Mouse (Mus musculus) erythroblast, embryonic 14.5 days (primary cell): Measurements from ENCODE around the gene Hyal3.

Experiments used
- GATA1 ChIP-seq: IDR thresholded peaks from 2 replicates; pipeline ENCODE4 v1.6.1; 2012; ENCODE audit warnings: low read length, inconsistent platforms, mixed read lengths
- TAL1 ChIP-seq: IDR thresholded peaks from 3 replicates; pipeline ENCODE4 v1.6.1; 2012; ENCODE audit warnings: low read length, inconsistent platforms, mixed read lengths

DNA sequence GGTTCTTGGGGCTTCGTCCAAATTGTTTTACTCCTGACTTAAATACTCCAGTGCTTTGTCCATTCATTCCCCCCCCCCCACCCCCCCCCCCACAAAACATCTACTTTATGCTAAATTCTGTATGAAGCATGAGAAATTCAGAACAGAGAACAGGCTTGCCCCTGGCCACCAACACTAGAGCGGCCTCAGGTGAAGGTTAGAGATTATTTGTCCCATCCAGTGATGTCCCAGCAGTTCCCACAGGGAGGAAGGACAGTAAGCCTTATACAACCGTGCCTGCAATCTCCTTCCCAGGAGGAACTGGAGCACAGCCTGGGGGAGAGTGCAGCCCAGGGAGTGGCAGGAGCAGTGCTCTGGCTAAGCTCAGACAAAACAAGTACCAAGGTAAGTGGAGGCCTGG lies 2.0 kb upstream of the Hyal3 start, which contains the start of gene Naa80:
- TF ChIP-seq TAL1 = no peak
- no peak for TF ChIP-seq GATA1
